Mouse (Mus musculus) stomach, postnatal 0 days (tissue): ENCODE measurements at regions not wholly inside any gene's neighbourhood (a gene's known extent, or its start where the extent isn't known, plus 50 kb on each side); places are given as distances from the start of the nearest gene placed in this dataset.
"Not testable (repeated sequence)": the region's sequence is repeated elsewhere in the genome, so short reads cannot be mapped to it uniquely, and the experiment has no call there.

Experiments
- CTCF ChIP-seq: IDR thresholded peaks from 2 replicates; pipeline ENCODE4 v1.5.1; 2016; ENCODE audit warnings: antibody characterized with exemption, low read depth, mild to moderate bottlenecking, moderate library complexity
- EP300 ChIP-seq: optimal IDR thresholded peaks from 2 replicates; pipeline ENCODE3; 2016; ENCODE audit warnings: antibody characterized with exemption

DNA sequence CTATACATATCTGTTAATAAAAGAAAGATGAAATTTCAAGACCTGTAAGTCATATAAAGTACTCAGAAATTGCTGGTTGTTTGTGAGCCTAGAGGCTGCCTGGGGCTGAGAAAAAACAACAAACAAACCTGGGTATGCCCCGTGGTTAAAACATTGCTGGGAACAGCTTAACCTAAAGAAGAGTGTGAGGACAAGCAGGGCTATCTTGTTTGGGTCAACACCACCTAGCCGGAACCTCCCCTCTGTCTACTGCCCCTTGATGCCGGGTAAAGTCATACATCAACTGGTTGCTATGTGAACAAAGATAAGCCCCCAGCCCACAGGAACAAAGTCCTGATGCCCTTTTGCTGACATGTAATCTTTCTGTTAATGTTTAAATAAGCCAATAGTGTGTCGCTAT, 74.0 kb upstream of the Zfp709 start:
- not testable (repeated sequence) for TF ChIP-seq CTCF, EP300
